Mouse (Mus musculus) stomach, embryonic 15.5 days (tissue): ENCODE results near the gene Zfp217. TPM values are rescaled to one million over a fixed set of nuclear protein-coding genes. Genes with fewer than 3 reads are reported as not detected.

Experiments
- ATAC-seq: fragments of 200-750 bp; cut with Nextera tagmentation; 2 replicates; pipeline ENCODE4 v1.8.0; 2017; ENCODE audit warnings: low read depth, moderate number of reproducible peaks, moderate TSS enrichment; ENCODE audit not compliant: insufficient read depth, low FRiP score
- H3K27ac ChIP-seq: fragments of 300-500 bp; sonication (generic); 2 replicates; pipeline ENCODE4 v1.5.1; 2015; ENCODE audit warnings: mild to moderate bottlenecking, inconsistent platforms
- H3K27me3 ChIP-seq: fragments of 300-500 bp; sonication (generic); replicated peaks from 2 replicates; pipeline ENCODE4 v1.6.1; 2015; ENCODE audit warnings: inconsistent platforms
- H3K36me3 ChIP-seq: fragments of 300-500 bp; sonication (generic); 2 replicates; pipeline ENCODE4 v1.6.1; 2015; ENCODE audit warnings: inconsistent platforms
- H3K4me1 ChIP-seq: fragments of 300-500 bp; sonication (generic); 2 replicates; pipeline ENCODE4 v1.6.1; 2015; ENCODE audit warnings: inconsistent platforms
- H3K4me2 ChIP-seq: fragments of 300-500 bp; sonication (generic); 2 replicates; pipeline ENCODE4 v1.6.1; 2015; ENCODE audit warnings: mild to moderate bottlenecking, inconsistent platforms
- H3K4me3 ChIP-seq: fragments of 300-500 bp; sonication (generic); replicated peaks from 2 replicates; pipeline ENCODE4 v1.5.1; 2015; ENCODE audit warnings: inconsistent platforms
- H3K9ac ChIP-seq: fragments of 300-500 bp; sonication (generic); 2 replicates; pipeline ENCODE4 v1.6.1; 2015; ENCODE audit warnings: inconsistent platforms
- H3K9me3 ChIP-seq: fragments of 300-500 bp; sonication (generic); 2 replicates; pipeline ENCODE4 v1.6.1; 2016; ENCODE audit warnings: inconsistent platforms
- WGBS: fragments of 180-500 bp; shearing (Covaris S2); methylation state at CpG from one replicate; pipeline ENCODE4 v1.1.7; 2015; 5-methylcytosine and 5-hydroxymethylcytosine counted together
- polyA plus RNA-seq: library from polyadenylated mRNA; unstranded; fragments of >200 nt; fragmentation: Nextera tagmentation; extraction: Ambion mirVana; gene quantifications from 2 replicates; pipeline ENCODE4 v1.2.1, GENCODE M21; 2015

The Zfp217 gene
- polyA plus RNA-seq: 3.9 and 4.0 TPM in 2 replicates

DNA sequence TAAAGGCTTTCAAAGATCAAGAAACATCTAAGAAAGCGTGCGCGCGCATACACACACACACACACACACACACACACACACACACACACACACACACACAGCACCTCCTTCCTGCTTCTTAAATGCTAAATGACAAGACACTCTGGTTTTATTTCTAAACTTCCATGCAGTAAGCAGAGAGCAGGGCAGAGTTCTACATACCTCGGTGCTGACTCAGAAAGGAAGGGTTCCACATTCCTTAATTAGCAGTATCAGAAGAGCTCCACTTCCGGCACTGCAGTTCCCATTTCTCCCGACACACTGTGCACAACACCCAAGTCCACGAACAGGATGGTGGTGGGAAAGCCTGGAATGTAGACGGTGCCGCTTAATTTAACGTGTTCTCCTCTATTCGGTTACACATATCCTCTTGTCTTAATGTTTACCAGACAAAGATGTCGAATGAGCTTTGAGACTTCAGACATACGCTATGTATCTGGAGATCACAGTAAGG is at the start of gene Zfp217:
Gene Zfp217, minus strand, starts transcription at position 443 of the 493 bp plus-strand sequence.
- ATAC-seq: peak; percentile 73; the same call in 1 of the 2 replicates
- Histone ChIP-seq H3K27me3 (no peaks in the 10 kb centered on the region), H3K9me3 (no peaks in the 10 kb centered on the region), H3K36me3 (no peaks in the 10 kb centered on the region), H3K9ac (no peak within 1 kb of the TSS), H3K27ac (peak within 1 kb of the TSS; percentile 13; the same call in 1 of the 2 replicates), H3K4me1 (peaks cover 10% of the 10 kb centered on the region), H3K4me3 (no peak within 1 kb of the TSS), H3K4me2 (peak within 1 kb of the TSS; percentile 17)
- 33% methylated on average over 14 of the region's 14 CpGs for WGBS

DNA sequence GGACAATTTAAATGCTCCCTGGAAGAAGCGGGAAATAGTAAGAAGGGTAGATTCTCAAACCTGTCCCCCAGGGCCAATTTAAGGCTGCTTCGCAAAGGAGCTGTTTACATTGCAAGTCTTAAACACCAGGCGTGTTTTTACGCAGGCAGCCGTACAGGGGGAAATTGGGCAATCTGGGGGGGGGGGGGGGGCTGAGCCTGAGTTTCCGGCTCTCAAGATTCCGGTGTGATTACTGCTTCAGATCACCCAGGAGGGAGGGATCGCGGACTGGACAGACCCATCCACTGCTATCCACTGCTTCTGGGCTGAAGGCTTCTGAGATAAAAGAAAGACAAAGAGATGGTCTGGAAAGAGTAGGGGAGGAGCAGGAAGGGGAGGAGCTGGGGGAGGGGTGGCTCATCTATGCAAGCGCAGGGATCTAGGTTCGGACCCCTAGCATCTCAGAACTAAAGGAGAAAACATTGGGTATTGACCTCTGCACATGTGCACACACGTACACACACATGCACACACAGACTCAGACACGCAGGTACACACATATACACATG is 47.7 kb upstream of the Zfp217 start:
- 65% methylated on average over 13 of the region's 13 CpGs for WGBS
- Histone ChIP-seq H3K27ac (no peak overlapping the region), H3K4me1 (0 out of 2 replicates have a peak, but pooled peaks cover 4% of the 10 kb centered on the region), H3K36me3 (no peaks in the 10 kb centered on the region), H3K4me2 (no peak overlapping the region), H3K4me3 (no peak overlapping the region), H3K27me3 (no peaks in the 10 kb centered on the region), H3K9me3 (no peaks in the 10 kb centered on the region), H3K9ac (no peak overlapping the region)
- no peak for ATAC-seq

DNA sequence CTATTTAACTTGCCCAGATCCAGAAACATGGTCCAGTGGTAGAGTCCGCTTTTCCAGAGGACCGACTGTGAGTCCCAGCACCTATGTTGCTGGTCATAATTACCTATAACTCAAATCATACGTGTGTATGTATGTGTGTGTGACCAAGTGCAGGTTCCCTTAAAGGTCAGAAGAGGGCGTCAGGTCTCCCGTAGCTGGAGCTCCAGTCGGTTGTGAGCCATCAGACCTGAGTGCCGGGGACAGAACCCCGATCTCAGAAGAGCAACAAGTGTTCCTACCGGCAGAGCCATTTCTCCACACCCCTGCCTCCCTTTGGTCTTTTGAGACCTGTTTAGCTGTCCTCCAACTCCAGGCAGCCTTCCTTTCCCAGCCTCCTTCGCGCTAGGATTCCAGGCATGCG is 46.9 kb upstream of the Zfp217 start:
- Histone ChIP-seq H3K9me3 (no peaks in the 10 kb centered on the region), H3K4me2 (no peak overlapping the region), H3K27ac (no peak overlapping the region), H3K4me1 (0 out of 2 replicates have a peak, but pooled peaks cover 4% of the 10 kb centered on the region), H3K36me3 (no peaks in the 10 kb centered on the region), H3K27me3 (no peaks in the 10 kb centered on the region), H3K4me3 (no peak overlapping the region), H3K9ac (no peak overlapping the region)
- ATAC-seq: no peak
- WGBS: 93% methylated on average over 12 of the region's 12 CpGs

DNA sequence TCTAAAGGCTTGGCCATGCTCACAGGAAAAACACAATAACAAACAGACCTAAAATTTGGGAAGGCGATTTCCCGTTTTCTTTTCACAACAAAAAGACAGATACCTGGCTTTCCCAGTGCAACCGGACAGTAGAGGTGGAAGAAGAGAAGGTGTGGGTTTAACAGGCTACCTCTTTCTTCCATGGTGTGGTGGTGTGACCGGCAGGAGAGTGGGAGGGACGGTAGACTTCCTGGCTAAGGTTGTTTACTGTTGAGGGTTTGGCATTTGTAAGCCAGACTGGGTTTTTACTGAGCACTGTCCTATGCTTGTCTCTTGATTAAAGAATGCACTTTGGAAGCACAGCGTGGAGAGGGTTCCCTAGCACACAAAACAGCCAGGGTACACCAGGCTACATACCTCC is 45.9 kb upstream of the Zfp217 start:
- Histone ChIP-seq H3K27ac (no peak overlapping the region), H3K4me1 (0 out of 2 replicates have a peak, but pooled peaks cover 4% of the 10 kb centered on the region), H3K36me3 (no peaks in the 10 kb centered on the region), H3K9me3 (no peaks in the 10 kb centered on the region), H3K27me3 (no peaks in the 10 kb centered on the region), H3K4me3 (no peak overlapping the region), H3K4me2 (peak overlapping the region; percentile 31), H3K9ac (no peak overlapping the region)
- ATAC-seq: no peak
- 40% methylated on average over 6 of the region's 6 CpGs for WGBS

DNA sequence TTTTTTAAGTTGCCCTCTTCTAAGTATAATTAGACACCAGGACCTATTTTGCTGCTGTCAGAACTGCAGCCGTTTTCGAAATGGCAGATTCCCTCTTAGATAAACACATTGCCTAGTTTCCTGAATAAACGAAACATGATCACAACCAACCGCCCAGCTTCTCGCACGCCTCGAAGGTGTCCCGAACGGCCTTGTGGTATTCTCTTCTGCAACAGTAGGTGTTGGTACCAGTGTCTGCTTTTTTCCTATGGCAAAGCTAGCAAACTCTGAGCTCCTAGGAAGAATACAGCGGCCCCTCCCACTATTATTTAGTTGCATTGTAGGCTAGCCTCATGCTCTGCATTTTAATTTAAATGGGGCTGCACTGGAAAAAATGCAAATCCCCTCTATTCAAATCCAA is 45.3 kb upstream of the Zfp217 start:
- H3K27ac ChIP-seq: peak overlapping the region; percentile 42; the same call in 1 of the 2 replicates
- ATAC-seq: no peak
- no peaks in the 10 kb centered on the region for H3K36me3 ChIP-seq
- WGBS: 8% methylated on average over 10 of the region's 10 CpGs
- H3K4me3 ChIP-seq: 0 out of 2 replicates have a peak overlapping the region, but pooled peaks have one; percentile 11
- H3K4me1 ChIP-seq: 0 out of 2 replicates have a peak, but pooled peaks cover 4% of the 10 kb centered on the region
- no peaks in the 10 kb centered on the region for H3K27me3 ChIP-seq
- peak overlapping the region; percentile 31 for H3K4me2 ChIP-seq
- no peak overlapping the region for H3K9ac ChIP-seq
- no peaks in the 10 kb centered on the region for H3K9me3 ChIP-seq

DNA sequence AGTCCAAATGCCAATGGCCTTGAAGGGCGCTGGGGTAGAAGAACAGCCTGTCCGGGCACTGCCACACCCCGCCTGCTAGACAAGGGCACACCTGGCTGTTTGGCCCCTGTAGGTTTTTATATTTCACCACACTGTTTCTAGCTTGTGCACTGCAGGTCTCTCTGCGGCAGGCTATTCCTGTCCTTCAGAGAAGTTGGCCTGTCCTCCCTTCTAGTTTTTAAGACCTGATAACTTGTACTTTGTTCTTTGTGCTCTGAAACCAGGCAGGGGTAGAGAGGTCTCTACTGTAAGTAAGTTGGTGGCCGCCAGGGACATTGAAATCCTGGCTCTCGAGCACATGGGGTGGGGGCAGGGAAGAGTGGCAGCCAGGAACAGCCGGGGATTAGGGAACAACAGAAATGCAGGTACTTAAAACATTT is 44.8 kb upstream of the Zfp217 start:
- Histone ChIP-seq H3K27ac (peak overlapping the region; percentile 42), H3K4me2 (peak overlapping the region; percentile 31), H3K27me3 (no peaks in the 10 kb centered on the region), H3K4me3 (no peak overlapping the region), H3K9me3 (no peaks in the 10 kb centered on the region), H3K9ac (no peak overlapping the region), H3K36me3 (no peaks in the 10 kb centered on the region), H3K4me1 (0 out of 2 replicates have a peak, but pooled peaks cover 4% of the 10 kb centered on the region)
- ATAC-seq: peak; percentile 77
- WGBS: 27% methylated on average over 7 of the region's 7 CpGs

DNA sequence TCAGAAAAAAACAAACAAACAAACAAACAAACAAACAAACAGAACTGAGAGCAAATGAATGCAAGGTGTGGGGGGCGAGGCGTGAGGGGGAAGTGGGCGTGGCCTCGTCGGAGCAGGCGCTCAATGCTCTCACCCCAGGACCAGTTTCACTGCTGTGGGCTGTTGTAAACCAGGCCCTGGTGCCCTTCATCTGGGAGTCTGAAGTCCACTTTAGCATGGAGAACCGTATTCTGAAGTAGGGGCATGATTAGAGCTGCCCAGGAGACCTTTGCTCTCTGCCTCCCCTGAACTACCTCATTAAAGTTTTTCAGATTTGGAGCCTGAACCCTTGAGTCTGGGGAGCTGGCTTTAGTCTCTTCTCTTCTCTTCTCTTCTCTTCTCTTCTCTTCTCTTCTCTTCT is 40.8 kb upstream of the Zfp217 start:
- Histone ChIP-seq H3K4me2 (no peak overlapping the region), H3K36me3 (no peaks in the 10 kb centered on the region), H3K9ac (no peak overlapping the region), H3K9me3 (no peaks in the 10 kb centered on the region), H3K4me1 (0 out of 2 replicates have a peak, but pooled peaks cover 9% of the 10 kb centered on the region), H3K27me3 (no peaks in the 10 kb centered on the region), H3K4me3 (no peak overlapping the region), H3K27ac (no peak overlapping the region)
- WGBS: 82% methylated on average over 7 of the region's 7 CpGs
- no peak for ATAC-seq

DNA sequence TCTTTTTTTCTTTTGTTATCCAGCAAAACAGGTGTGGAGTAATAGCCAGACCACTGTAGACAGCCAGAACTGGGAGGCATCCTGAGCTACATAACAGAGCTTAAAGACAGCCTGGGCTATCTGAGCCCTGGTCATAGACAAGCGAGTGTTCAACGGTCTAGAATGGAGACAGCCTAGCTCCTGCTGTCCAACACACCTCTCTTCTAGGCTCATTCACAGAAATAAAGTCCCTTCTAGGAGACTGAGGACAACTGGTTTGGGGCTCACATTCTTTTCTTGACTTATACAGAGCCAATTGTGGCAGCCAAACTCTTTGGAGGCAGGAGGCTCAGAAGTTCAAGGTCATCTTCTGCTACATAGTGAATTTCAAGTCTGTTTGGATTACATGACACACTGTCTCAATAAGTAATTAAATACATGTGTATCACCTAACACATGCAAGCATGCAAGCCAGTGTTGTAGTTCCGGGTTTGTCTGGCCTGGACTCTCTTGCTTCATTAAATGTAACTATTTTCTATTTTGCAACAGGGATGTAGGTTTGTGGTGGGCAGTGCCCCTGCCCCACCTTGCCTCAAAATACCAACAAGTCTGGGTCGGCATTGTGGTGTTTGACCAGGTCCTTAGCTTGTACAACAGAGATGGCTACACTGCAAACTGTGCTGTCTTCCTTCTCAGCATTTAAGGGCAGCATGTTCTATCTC is 37.4 kb upstream of the Zfp217 start:
- Histone ChIP-seq H3K36me3 (no peaks in the 10 kb centered on the region), H3K9me3 (no peaks in the 10 kb centered on the region), H3K27me3 (no peaks in the 10 kb centered on the region), H3K9ac (no peak overlapping the region), H3K4me1 (0 out of 2 replicates have a peak, but pooled peaks cover 5% of the 10 kb centered on the region), H3K4me2 (peak overlapping the region; percentile 67), H3K4me3 (peak overlapping the region; percentile 45; the same call in 1 of the 2 replicates), H3K27ac (peak overlapping the region; percentile 81)
- WGBS: 57% methylated on average over 4 of the region's 4 CpGs
- ATAC-seq: 0 out of 2 replicates have a peak, but pooled peaks have one; percentile 29

DNA sequence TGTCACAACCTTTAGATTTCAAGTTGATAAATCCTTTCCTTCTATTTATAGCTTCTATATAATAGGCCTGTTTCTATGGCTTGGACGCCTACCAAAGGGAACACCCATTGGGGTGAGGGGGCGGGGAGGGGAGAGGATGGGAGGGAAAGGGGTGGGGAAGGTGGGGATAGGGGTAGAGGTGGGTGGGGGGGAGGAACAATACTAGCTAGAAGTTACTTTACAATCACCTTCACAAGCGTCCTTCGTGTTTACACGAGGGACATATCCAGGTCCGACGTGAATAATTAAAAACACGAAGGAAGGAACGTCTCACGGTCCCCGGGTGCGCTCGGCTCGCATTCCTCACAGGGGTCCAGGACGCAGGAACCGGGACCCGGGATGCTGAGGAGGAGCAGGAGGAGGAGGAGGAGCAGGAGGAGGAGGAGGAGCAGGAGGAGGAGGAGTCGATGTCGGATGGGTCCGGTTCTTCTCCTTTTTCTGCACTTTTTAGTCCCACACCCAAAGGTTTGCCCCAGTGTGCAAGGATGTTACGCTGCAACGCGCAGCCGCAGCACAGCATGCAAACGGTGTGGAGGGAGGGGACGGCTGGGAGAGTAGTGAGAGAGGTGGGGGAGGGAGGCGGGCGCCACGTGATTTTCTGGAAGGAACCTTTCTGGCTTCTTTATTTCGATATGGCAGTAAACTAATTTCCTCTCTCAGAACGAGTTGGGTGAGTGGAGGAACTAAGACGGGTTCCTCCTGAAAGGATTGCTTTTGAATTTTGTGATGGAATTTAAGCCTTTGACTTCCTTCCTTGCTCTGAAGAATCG is 36.5 kb upstream of the Zfp217 start:
- no peak overlapping the region for H3K9ac ChIP-seq
- H3K4me2 ChIP-seq: peak overlapping the region; percentile 67
- ATAC-seq: peak; percentile 74
- 1% methylated on average over 33 of the region's 33 CpGs for WGBS
- no peaks in the 10 kb centered on the region for H3K9me3 ChIP-seq
- H3K4me3 ChIP-seq: peak overlapping the region; percentile 45
- H3K27me3 ChIP-seq: no peaks in the 10 kb centered on the region
- no peaks in the 10 kb centered on the region for H3K36me3 ChIP-seq
- peak overlapping the region; percentile 81 for H3K27ac ChIP-seq
- 0 out of 2 replicates have a peak, but pooled peaks cover 5% of the 10 kb centered on the region for H3K4me1 ChIP-seq

DNA sequence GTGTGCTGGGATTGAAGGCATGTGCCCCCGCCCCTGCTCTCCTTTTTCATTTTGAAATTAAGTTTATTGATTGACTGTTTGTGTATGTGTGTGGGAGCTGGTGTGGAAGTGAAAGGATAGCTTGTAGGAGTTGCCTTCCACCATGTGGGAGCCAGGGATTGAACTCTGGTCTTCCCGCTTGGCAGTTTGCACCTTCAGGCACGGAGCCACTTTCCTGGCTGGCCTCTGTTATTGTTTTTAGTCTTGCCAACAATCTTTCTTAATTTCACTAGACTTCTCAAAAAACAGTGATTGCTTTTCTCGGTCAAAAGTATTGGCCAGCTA is 35.9 kb upstream of the Zfp217 start:
- 0 out of 2 replicates have a peak, but pooled peaks cover 5% of the 10 kb centered on the region for H3K4me1 ChIP-seq
- no peaks in the 10 kb centered on the region for H3K36me3 ChIP-seq
- no peaks in the 10 kb centered on the region for H3K27me3 ChIP-seq
- ATAC-seq: no peak
- H3K4me2 ChIP-seq: peak overlapping the region; percentile 67
- H3K27ac ChIP-seq: peak overlapping the region; percentile 13
- peak overlapping the region; percentile 45 for H3K4me3 ChIP-seq
- H3K9ac ChIP-seq: no peak overlapping the region
- H3K9me3 ChIP-seq: no peaks in the 10 kb centered on the region
- 61% methylated on average over 4 of the region's 4 CpGs for WGBS

DNA sequence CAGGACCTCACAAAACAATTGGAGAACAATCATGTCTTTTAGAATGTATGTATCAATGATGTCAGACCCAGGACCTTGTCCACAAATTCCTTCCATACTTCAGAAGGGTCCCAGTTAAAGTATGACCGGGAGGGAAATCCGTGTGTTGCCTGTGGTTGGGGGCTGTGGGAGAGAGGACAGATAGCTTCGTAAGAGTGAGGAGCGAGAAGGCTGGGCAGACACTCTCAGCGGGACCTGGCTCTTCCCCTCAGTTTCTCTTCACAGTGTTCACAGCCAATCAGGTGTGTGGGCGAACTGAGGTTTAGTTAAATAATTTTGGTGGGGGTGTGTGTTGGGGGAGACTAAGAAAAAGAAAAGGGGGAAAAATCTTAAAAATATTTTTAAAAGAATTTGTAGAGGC is 34.0 kb upstream of the Zfp217 start:
- 75% methylated on average over 6 of the region's 6 CpGs for WGBS
- Histone ChIP-seq H3K27me3 (no peaks in the 10 kb centered on the region), H3K4me1 (peaks cover 8% of the 10 kb centered on the region), H3K9me3 (no peaks in the 10 kb centered on the region), H3K4me2 (no peak overlapping the region), H3K9ac (no peak overlapping the region), H3K4me3 (no peak overlapping the region), H3K27ac (no peak overlapping the region), H3K36me3 (no peaks in the 10 kb centered on the region)
- no peak for ATAC-seq
